Mouse (Mus musculus): ENCODE measurements around the gene Sp2.

- TF ChIP-seq CTCF (conservative IDR thresholded peaks at IDR 0.05; ENCODE audit: low read length) (no peak), NANOG (IDR thresholded peaks at IDR 0.05; ENCODE audit: borderline replicate concordance, low read length) (no peak), POU5F1 (IDR thresholded peaks at IDR 0.05; ENCODE audit: borderline replicate concordance, low read length) (no peak)
Measured at GRCm38 (mm10) chr11:96955094-96955493, 27.7 kb downstream of the Sp2 start.
